Mouse (Mus musculus): ENCODE measurements around the gene Mup7.
"Not testable (repeated sequence)": the region's sequence is repeated elsewhere in the genome, so short reads cannot be mapped to it uniquely, and the experiment has no call there.

The Mup7 gene

DNA sequence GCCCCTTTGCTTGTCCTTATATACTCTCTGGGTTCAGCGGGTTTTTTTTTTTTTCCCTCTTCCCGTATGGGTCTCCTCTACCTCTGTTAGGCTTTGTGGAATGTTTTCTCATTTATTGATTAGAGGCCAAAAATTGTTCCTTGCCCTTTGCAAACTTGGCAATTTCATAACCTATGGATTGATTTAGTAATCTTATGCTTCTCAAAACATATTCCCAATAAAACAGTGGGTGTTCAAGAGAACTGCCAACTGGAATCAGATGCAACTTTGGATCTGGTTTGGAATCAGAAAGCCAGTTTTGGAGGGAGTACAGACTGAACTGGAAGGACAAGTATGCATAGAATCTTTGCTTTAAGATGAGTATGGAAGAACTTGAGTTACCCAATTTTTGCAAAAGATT lies at the start of gene Mup7:
Mup7 (minus strand) TSS at position 101 of the 400 bp plus-strand sequence.
- in situ Hi-C loops (cut with MboI): not testable (repeated sequence)

DNA sequence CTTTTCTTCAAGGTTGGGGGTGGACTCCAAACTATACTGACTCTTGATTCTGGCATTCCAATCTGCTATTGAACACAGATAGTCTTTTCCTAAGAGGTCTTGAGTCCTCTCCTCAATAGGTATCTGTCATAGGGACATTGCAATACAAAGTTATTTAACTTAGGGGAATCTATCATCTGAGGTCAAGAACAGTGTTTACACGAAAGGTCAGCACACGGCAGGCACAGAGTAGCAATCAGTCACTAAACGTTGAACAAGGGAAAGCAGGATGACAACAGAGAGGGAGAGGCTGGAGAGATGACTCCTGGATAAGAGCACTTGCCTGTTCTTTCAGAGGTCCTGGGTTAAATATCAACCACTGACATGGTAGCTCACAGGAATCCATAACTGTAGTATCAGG lies 9.6 kb upstream of the Mup7 start:
- in situ Hi-C loops (cut with MboI): not testable (repeated sequence)

DNA sequence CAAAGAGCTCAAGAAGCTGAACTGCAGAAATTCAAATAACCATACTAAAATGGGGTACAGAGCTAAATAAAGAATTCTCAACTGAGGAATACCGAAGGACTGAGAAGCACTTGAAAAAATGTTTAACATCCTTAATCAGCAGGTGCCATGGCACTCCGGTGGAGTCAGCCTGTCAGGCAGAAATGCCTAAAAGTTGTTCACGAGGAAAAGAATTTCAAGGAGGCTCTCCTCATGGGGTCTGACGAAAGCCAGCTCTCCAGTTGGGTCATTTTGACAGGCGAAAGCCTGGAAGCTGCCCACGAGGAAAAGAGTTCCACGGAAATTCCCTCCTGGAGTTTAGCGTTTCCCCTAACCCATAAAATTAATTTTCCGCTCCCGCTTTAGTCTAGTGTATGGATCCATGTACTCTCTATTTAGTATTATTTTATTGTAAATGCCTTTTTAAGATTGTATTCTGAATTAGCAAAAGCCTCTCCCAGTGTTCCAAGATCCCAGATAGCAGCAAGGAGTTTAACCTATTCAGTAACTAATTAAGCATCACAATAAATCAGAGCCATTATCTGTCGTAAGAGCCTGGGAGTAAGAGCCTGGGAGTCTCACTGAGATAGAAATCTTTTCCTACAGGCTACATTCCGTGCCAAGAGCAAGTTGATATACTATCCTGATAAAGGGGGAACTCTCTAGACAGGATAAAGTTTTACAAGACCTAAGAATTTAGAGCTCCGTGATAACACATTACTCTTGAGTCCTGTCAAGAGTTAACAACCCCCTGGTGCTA lies 40.8 kb downstream of the Mup7 start:
- in situ Hi-C loops (cut with MboI): not testable (repeated sequence)

DNA sequence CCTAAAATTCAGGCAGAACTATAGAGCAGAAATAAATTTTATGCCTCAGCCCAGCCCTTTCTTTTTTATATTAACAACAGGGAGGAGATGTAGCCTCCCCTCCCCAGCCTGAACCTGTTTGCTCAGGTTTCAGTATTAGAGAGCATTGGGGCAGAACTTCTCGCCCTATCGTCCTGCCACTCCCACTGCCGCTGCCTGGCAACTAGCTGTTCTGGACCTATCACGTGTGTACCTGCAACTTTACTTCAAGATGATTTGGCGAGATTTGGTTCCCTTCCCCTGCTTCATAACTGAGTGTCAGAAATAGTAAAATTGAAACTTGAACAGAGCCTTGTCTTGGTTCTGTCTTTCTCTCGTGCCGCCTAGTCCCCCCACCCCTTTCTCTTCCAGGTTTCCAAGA lies 50.1 kb downstream of the Mup7 start:
- in situ Hi-C loops (cut with MboI): not testable (repeated sequence)

Data from mature B cell (primary cell).